Comparison of ENCODE assay signal across 17 mouse cellular contexts in genomic region chr15:84269107-84269633, GRCm38 (mm10). TPM values are rescaled to one million over a fixed set of nuclear protein-coding genes. Genes with fewer than 3 reads are reported as not detected.
A peak's percentile ranks its signal among the peaks of the same experiment; 100 is the strongest.
DNase-seq lines count a peak whose midpoint lies in the region; ATAC-seq and TF ChIP-seq lines count a peak whose summit lies in the region.
"Had no signal": no experiment of that assay in that cellular context is flagged by ENCODE, and none has a peak within 500 bp of the region (broad histone marks: within the 10 kb centered on the region; RNA-seq: fewer than 3 reads in every experiment).

No protein-coding gene starts in this region.

- H3K4me3 ChIP-seq in midbrain, embryonic 10.5 days = no peak overlapping the region
- H3K4me3 ChIP-seq in midbrain, embryonic 14.5 days (replicated peaks; ENCODE audit: low read depth, low read length) = no peak overlapping the region
- no peak overlapping the region for H3K4me3 ChIP-seq in stomach, postnatal 0 days (ENCODE audit: low read depth, low read length)
- H3K4me3 ChIP-seq: embryonic facial prominence, embryonic 13.5 days; hindbrain, embryonic 10.5 days; intestine, embryonic 15.5 days had no signal

- peaks cover 7% of the 10 kb centered on the region; the same call in 1 of the 2 replicates for H3K27me3 ChIP-seq in midbrain, embryonic 10.5 days (ENCODE audit: low read depth, poor library complexity, severe bottlenecking)
- H3K27me3 ChIP-seq in midbrain, embryonic 14.5 days (ENCODE audit: control insufficient read depth, insufficient read depth, low read length) = no peaks in the 10 kb centered on the region
- no peaks in the 10 kb centered on the region for H3K27me3 ChIP-seq in stomach, postnatal 0 days (ENCODE audit: control insufficient read depth, insufficient read depth, low read length)
- H3K27me3 ChIP-seq: embryonic facial prominence, embryonic 13.5 days; intestine, embryonic 15.5 days had no signal

- 65% methylated on average over 10 of the region's 10 CpGs for WGBS in midbrain, embryonic 10.5 days
- 59% methylated on average over 10 of the region's 10 CpGs for WGBS in midbrain, embryonic 14.5 days
- WGBS in stomach, postnatal 0 days = 63% methylated on average over 10 of the region's 10 CpGs

- no peak for ATAC-seq in midbrain, embryonic 14.5 days (ENCODE audit: low FRiP score, low TSS enrichment)
- ATAC-seq in stomach, postnatal 0 days (ENCODE audit: low FRiP score, low TSS enrichment) = peak; percentile 23; the same call in 1 of the 2 replicates
- ATAC-seq: forebrain, embryonic 14.5 days; intestine, embryonic 15.5 days had no signal

- TF ChIP-seq EP300 in stomach, postnatal 0 days (optimal IDR thresholded peaks at IDR 0.05) = no peak

- H3K36me3 ChIP-seq in midbrain, embryonic 10.5 days = peaks cover 23% of the 10 kb centered on the region
- no peaks in the 10 kb centered on the region for H3K36me3 ChIP-seq in midbrain, embryonic 14.5 days (ENCODE audit: control insufficient read depth, insufficient read depth, low read length)
- no peaks in the 10 kb centered on the region for H3K36me3 ChIP-seq in stomach, postnatal 0 days (ENCODE audit: control insufficient read depth, insufficient read depth, low read length)
- H3K36me3 ChIP-seq: embryonic facial prominence, embryonic 13.5 days; intestine, embryonic 15.5 days had no signal

- TF ChIP-seq CTCF in stomach, postnatal 0 days (IDR thresholded peaks at IDR 0.05; ENCODE audit: low read depth) = no peak

- H3K4me2 ChIP-seq in midbrain, embryonic 14.5 days (ENCODE audit: low read length) = no peak overlapping the region
- H3K4me2 ChIP-seq in stomach, postnatal 0 days (replicated peaks; ENCODE audit: low read depth) = no peak overlapping the region
- H3K4me2 ChIP-seq: embryonic facial prominence, embryonic 13.5 days; hindbrain, embryonic 14.5 days; intestine, embryonic 15.5 days had no signal

- peaks cover 47% of the 10 kb centered on the region for H3K4me1 ChIP-seq in midbrain, embryonic 10.5 days
- H3K4me1 ChIP-seq in midbrain, embryonic 14.5 days (ENCODE audit: control insufficient read depth, insufficient read depth, low read length) = peaks cover 10% of the 10 kb centered on the region
- H3K4me1 ChIP-seq in stomach, postnatal 0 days (replicated peaks; ENCODE audit: control insufficient read depth, insufficient read depth) = no peaks in the 10 kb centered on the region
- H3K4me1 ChIP-seq: embryonic facial prominence, embryonic 13.5 days; intestine, embryonic 15.5 days had no signal

- intact Hi-C loops in heart, postnatal 10 days (cut with DNase I) = no loop called here

- H3K27ac ChIP-seq in midbrain, embryonic 10.5 days (replicated peaks) = peak overlapping the region; percentile 33; the same call in 1 of the 2 replicates
- H3K27ac ChIP-seq in midbrain, embryonic 14.5 days (replicated peaks; ENCODE audit: low read depth, low read length) = no peak overlapping the region
- H3K27ac ChIP-seq in stomach, postnatal 0 days (replicated peaks) = no peak overlapping the region
- H3K27ac ChIP-seq: embryonic facial prominence, embryonic 13.5 days; hindbrain, embryonic 10.5 days; hindbrain, embryonic 14.5 days; intestine, embryonic 15.5 days had no signal

- H3K9me3 ChIP-seq in midbrain, embryonic 10.5 days (replicated peaks) = no peaks in the 10 kb centered on the region
- H3K9me3 ChIP-seq in midbrain, embryonic 14.5 days (ENCODE audit: control insufficient read depth, low read length) = no peaks in the 10 kb centered on the region
- H3K9me3 ChIP-seq in stomach, postnatal 0 days (ENCODE audit: control insufficient read depth, low read length) = no peaks in the 10 kb centered on the region
- H3K9me3 ChIP-seq: embryonic facial prominence, embryonic 13.5 days; intestine, embryonic 15.5 days had no signal

- H3K9ac ChIP-seq in midbrain, embryonic 14.5 days (replicated peaks; ENCODE audit: low read length) = no peak overlapping the region
- no peak overlapping the region for H3K9ac ChIP-seq in stomach, postnatal 0 days (ENCODE audit: low read length)
- H3K9ac ChIP-seq: embryonic facial prominence, embryonic 13.5 days; hindbrain, embryonic 14.5 days; intestine, embryonic 15.5 days had no signal

- DNase-seq in adrenal gland, postnatal 14 days = peak; percentile 66
- DNase-seq in adrenal gland, adult 8-10 months = no peak
- DNase-seq in heart, adult 18-20 months = peak; percentile 38 to 54
- DNase-seq in heart, postnatal 10 days = no peak
- DNase-seq in midbrain, embryonic 10.5 days (ENCODE audit: low spot score) = no peak
- no peak for DNase-seq in midbrain, embryonic 14.5 days
- no peak for DNase-seq in stomach, postnatal 0 days (ENCODE audit: low spot score)
- no peak for DNase-seq in spleen, adult 18-20 months
- DNase-seq: cerebellum, adult 18-20 months; cerebellum, adult 9-11 months; cerebellum, postnatal 36 days; heart, postnatal 14 days had no signal

RNA-seq across cellular contexts. Expression of gene Parvb, which starts 37.3 kb away (rescaled TPM):
- total RNA-seq in adrenal gland, postnatal 14 days (2021) = 26.6 and 40.0 TPM in 2 replicates
- 10 to 100 TPM; 16.3 to 21.4 (median 19.9) TPM for total RNA-seq in adrenal gland, adult 8-10 months (2022)
- 100 to 1,000 TPM in 1 of 2 experiments, 10 to 100 TPM in 1; 89.9 to 103 TPM for total RNA-seq in heart, adult 18-20 months (2021)
- total RNA-seq in heart, postnatal 10 days (2021) = 100 to 1,000 TPM; 165 to 174 TPM
- polyA plus RNA-seq in midbrain, embryonic 10.5 days (2016; fragmentation: Nextera tagmentation; extraction: Ambion mirVana) = 7.4 and 8.4 TPM in 2 replicates
- polyA plus RNA-seq in midbrain, embryonic 14.5 days (2014; fragmentation: Nextera tagmentation; extraction: Ambion mirVana) = 4.4 and 4.9 TPM in 2 replicates
- 1.1 and 1.4 TPM in 2 replicates for polyA plus RNA-seq in stomach, postnatal 0 days (2015; fragmentation: Nextera tagmentation; extraction: Ambion mirVana)

RNA-seq across cellular contexts. Expression of gene Parvg, which starts 54.7 kb away (rescaled TPM):
- total RNA-seq in adrenal gland, postnatal 14 days (2021) = 1.3 and 6.9 TPM in 2 replicates
- 1 to 10 TPM; 3.1 to 9.0 (median 5.0) TPM for total RNA-seq in adrenal gland, adult 8-10 months (2022)
- 1 to 10 TPM; 2.0 to 3.1 TPM for total RNA-seq in heart, adult 18-20 months (2021)
- 1 to 10 TPM; 1.7 to 2.5 TPM for total RNA-seq in heart, postnatal 10 days (2021)
- polyA plus RNA-seq in midbrain, embryonic 10.5 days (2016; fragmentation: Nextera tagmentation; extraction: Ambion mirVana) = 0.89 and 1.0 TPM in 2 replicates
- polyA plus RNA-seq in midbrain, embryonic 14.5 days (2014; fragmentation: Nextera tagmentation; extraction: Ambion mirVana) = 0.72 TPM in 2 replicates
- polyA plus RNA-seq in stomach, postnatal 0 days (2015; fragmentation: Nextera tagmentation; extraction: Ambion mirVana) = 1.3 TPM in 2 replicates

Comparison
In these comparisons a context has a peak if more than half of its experiments do, and no peak if none do; other contexts are left out.
1. DNase-seq: peak in adrenal gland, postnatal 14 days (single experiment) and heart, adult 18-20 months (2 of 2); none in adrenal gland, adult 8-10 months (single experiment), heart, postnatal 10 days (0 of 2), midbrain, embryonic 10.5 days (single experiment), midbrain, embryonic 14.5 days (single experiment), stomach, postnatal 0 days (single experiment) and spleen, adult 18-20 months (0 of 2).